Mouse (Mus musculus) liver, adult 2 months (tissue): ENCODE data around the gene Col28a1. TPM values are rescaled to one million over a fixed set of nuclear protein-coding genes. Genes with fewer than 3 reads are reported as not detected.
A peak's percentile ranks its signal among the peaks of the same experiment; 100 is the strongest.

ENCODE experiments used
- DNase-seq: peaks from one replicate; pipeline ENCODE4 v3.0.0-alpha.2; 2011; ENCODE audit warnings: low read depth, low spot score; ENCODE audit errors: extremely low read depth
- H3K27ac ChIP-seq: fragments of 200-500 bp; replicated peaks from 2 replicates; pipeline ENCODE4 v1.5.1; 2012; ENCODE audit warnings: low read depth, mild to moderate bottlenecking, control low read depth, inconsistent platforms, low read length; ENCODE audit not compliant: insufficient read depth
- H3K27me3 ChIP-seq: fragments of 200-500 bp; 2 replicates; pipeline ENCODE4 v1.6.1; 2012; ENCODE audit warnings: mild to moderate bottlenecking, moderate library complexity, low read length, inconsistent platforms; ENCODE audit not compliant: control insufficient read depth, insufficient read depth
- H3K36me3 ChIP-seq: fragments of 200-500 bp; 2 replicates; pipeline ENCODE4 v1.6.1; 2012; ENCODE audit warnings: low read length, inconsistent platforms; ENCODE audit not compliant: control insufficient read depth, insufficient read depth
- H3K4me1 ChIP-seq: fragments of 200-500 bp; 2 replicates; pipeline ENCODE4 v1.6.1; 2011; ENCODE audit warnings: low read length; ENCODE audit not compliant: control insufficient read depth, insufficient read depth
- H3K4me3 ChIP-seq: fragments of 200-500 bp; 2 replicates; pipeline ENCODE4 v1.5.1; 2011; ENCODE audit warnings: low read depth, mild to moderate bottlenecking, control low read depth, low read length, moderate library complexity; ENCODE audit not compliant: insufficient read depth
- H3K79me2 ChIP-seq: fragments of 200-500 bp; 2 replicates; pipeline ENCODE4 v1.6.1; 2012; ENCODE audit warnings: inconsistent platforms, mild to moderate bottlenecking, low read length, moderate library complexity; ENCODE audit not compliant: control insufficient read depth, insufficient read depth
- H3K9ac ChIP-seq: fragments of 200-500 bp; 2 replicates; pipeline ENCODE4 v1.6.1; 2012; ENCODE audit warnings: low read depth, mild to moderate bottlenecking, control low read depth, inconsistent platforms, low read length
- CTCF ChIP-seq: fragments of 200-500 bp; IDR thresholded peaks from 2 replicates; pipeline ENCODE4 v1.5.1; 2011; ENCODE audit warnings: low read depth, low read length, control low read depth
- POLR2A ChIP-seq: fragments of 200-500 bp; IDR thresholded peaks from 2 replicates; pipeline ENCODE4 v1.6.1; 2011; ENCODE audit warnings: low read length, control low read depth; ENCODE audit not compliant: insufficient read depth; ENCODE audit errors: extremely low read depth
- WGBS: fragments of 180-500 bp; shearing (Covaris S2); methylation state at CpG from one replicate; pipeline ENCODE4 v1.1.7; 2018; 5-methylcytosine and 5-hydroxymethylcytosine counted together
- polyA plus RNA-seq: library from polyadenylated mRNA; depleted of rRNA; stranded (reverse); fragments of >200 nt; gene quantifications from 2 replicates; pipeline ENCODE4 v1.2.3, GENCODE M21; 2012; rRNA removed
- total RNA-seq: library from RNA; depleted of rRNA; stranded (reverse); fragments of >200 nt; gene quantifications from 2 replicates; pipeline ENCODE4 v1.2.3, GENCODE M21; 2014; rRNA removed

Gene Col28a1
- total and polyA plus RNA-seq, 2 experiments: under 0.01 TPM; not detected in 1

- WGBS: 85% methylated on average over 5 of the region's 5 CpGs
Measured at GRCm38 (mm10) chr6:7971020-7971760, 221.2 kb downstream of the Col28a1 start.

DNA sequence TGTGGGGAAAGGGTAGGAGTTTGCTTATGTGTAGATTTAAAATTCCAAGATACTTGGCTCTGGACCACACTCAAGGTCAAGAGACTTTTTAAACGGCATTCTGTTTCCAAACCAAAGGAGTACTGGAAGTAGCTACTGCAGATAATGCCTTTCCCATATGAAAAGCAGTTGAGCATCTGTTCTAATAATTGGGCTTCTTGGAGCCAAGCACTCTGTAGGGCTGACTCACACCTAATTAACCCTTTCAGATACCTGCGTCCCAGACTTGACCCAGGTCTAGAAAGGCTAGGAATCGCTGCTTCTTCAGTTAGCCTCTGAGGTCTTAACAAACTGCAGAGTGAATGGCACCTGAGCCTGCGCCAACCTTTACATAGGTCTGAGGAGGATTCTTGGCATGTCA is 223.0 kb downstream of the Col28a1 start:
- WGBS: 90% methylated on average over 4 of the region's 4 CpGs
- Histone ChIP-seq H3K79me2 (no peaks in the 10 kb centered on the region), H3K4me3 (no peak overlapping the region), H3K27ac (no peak overlapping the region), H3K4me1 (no peaks in the 10 kb centered on the region), H3K27me3 (no peaks in the 10 kb centered on the region), H3K9ac (no peak overlapping the region), H3K36me3 (no peaks in the 10 kb centered on the region)
- no peak for TF ChIP-seq POLR2A
- TF ChIP-seq CTCF: no peak
- no peak for DNase-seq

More at GRCm38 (mm10) chr6:7971020-7971760, 221.2 kb downstream of the Col28a1 start:
- no peaks in the 10 kb centered on the region for H3K4me1 ChIP-seq
- no peaks in the 10 kb centered on the region for H3K27me3 ChIP-seq
- H3K4me3 ChIP-seq: no peak overlapping the region
- no peaks in the 10 kb centered on the region for H3K79me2 ChIP-seq
- DNase-seq: no peak
- H3K27ac ChIP-seq: no peak overlapping the region
- no peak overlapping the region for H3K9ac ChIP-seq
- H3K36me3 ChIP-seq: no peaks in the 10 kb centered on the region
- TF ChIP-seq POLR2A: no peak
- TF ChIP-seq CTCF: no peak

DNA sequence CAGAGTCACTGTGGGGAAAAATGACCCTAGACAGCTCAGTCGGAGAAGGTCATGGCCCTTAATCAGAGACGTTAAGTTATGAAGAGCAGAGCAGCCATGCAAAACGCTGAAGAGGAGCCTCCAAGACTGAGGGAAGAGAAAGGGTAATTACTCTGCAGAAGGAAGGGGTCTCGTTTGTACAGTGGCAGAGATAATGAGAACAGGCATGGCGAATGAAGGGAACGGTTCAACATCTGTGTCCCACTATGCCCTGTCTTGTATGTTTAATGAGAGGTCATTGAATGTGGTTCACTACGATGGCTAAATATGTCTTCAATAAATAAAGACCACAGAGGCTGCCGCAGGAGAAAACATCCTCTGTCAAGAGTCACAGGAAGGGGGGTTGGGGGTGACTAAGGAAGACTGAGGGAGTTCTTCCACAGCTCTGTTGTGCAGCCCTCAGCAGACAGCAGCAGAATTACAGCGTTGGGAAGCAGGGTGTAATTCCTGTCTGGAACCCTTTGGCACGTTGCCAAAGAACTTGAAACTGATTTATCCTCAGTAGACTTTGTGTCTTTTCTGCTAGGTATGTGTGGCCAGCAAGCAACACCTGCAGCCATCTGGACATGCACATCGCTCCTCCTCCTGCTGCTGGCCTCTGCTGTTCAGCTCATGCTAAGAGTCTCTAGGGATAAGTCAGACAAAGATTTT is 226.4 kb downstream of the Col28a1 start:
- WGBS: 65% methylated on average over 11 of the region's 11 CpGs
- Histone ChIP-seq H3K4me3 (no peak overlapping the region), H3K79me2 (no peaks in the 10 kb centered on the region), H3K27me3 (no peaks in the 10 kb centered on the region), H3K4me1 (no peaks in the 10 kb centered on the region), H3K36me3 (no peaks in the 10 kb centered on the region), H3K9ac (no peak overlapping the region), H3K27ac (no peak overlapping the region)
- peak; percentile 8 for DNase-seq
- no peak for TF ChIP-seq POLR2A
- no peak for TF ChIP-seq CTCF

DNA sequence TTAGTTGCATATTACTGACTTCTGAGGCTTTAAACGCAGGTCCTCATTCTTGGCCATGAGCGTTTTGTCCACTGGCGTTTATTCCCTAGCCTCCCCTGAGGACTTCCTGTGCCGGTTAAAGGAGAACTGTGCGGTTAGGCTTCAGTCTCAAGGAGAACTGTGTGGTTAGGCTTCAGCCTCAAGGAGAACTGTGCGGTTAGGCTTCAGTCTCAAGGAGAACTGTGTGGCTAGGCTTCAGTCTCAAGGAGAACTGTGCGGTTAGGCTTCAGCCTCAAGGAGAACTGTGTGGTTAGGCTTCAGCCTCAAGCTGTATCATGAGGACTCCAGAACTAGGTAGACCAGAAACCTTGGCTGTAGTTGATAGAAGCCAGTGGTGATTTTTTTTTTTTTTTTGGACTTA is 229.7 kb downstream of the Col28a1 start:
- H3K4me3 ChIP-seq: no peak overlapping the region
- 91% methylated on average over 7 of the region's 7 CpGs for WGBS
- no peaks in the 10 kb centered on the region for H3K36me3 ChIP-seq
- H3K27ac ChIP-seq: no peak overlapping the region
- TF ChIP-seq CTCF: no peak
- no peak for TF ChIP-seq POLR2A
- no peak overlapping the region for H3K9ac ChIP-seq
- H3K27me3 ChIP-seq: no peaks in the 10 kb centered on the region
- no peaks in the 10 kb centered on the region for H3K79me2 ChIP-seq
- no peak for DNase-seq
- no peaks in the 10 kb centered on the region for H3K4me1 ChIP-seq

DNA sequence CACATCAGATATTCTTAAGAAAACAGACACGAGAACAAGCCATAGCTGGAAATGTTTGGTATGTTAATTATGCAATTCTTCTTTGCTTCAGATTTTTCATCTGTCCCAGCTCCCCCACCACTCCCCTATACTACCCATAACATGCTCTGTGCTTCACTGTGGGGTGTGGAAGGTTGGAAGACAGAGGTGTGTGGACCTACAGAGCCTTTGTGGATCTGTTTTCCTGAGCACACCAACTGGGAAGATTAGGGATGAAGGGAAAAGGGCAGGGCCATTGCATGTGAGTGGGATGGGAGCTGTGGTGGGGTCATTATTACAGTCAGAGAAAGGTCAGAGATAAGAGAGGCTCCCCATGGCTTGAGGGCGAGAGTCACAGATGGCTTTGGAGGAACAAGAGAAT is 240.2 kb downstream of the Col28a1 start:
- Histone ChIP-seq H3K27ac (no peak overlapping the region), H3K79me2 (no peaks in the 10 kb centered on the region), H3K4me3 (no peak overlapping the region), H3K27me3 (no peaks in the 10 kb centered on the region), H3K36me3 (no peaks in the 10 kb centered on the region), H3K9ac (no peak overlapping the region), H3K4me1 (no peaks in the 10 kb centered on the region)
- DNase-seq: no peak
- WGBS: 69% methylated on average over 2 of the region's 2 CpGs
- no peak for TF ChIP-seq POLR2A
- TF ChIP-seq CTCF: no peak

- H3K36me3 ChIP-seq: no peaks in the 10 kb centered on the region
- H3K4me3 ChIP-seq: no peak overlapping the region
- no peak for TF ChIP-seq CTCF
- DNase-seq: no peak
- H3K27ac ChIP-seq: no peak overlapping the region
- H3K9ac ChIP-seq: no peak overlapping the region
- H3K27me3 ChIP-seq: no peaks in the 10 kb centered on the region
- no peaks in the 10 kb centered on the region for H3K4me1 ChIP-seq
- no peaks in the 10 kb centered on the region for H3K79me2 ChIP-seq
Measured at GRCm38 (mm10) chr6:7951778-7952177, 240.6 kb downstream of the Col28a1 start.

Other genes starting within 250 kb of the Col28a1 start
- 9.3 and 10.0 TPM in 2 replicates for gene Mios, start 16.6 kb upstream of the Col28a1 start, total RNA-seq
- 1.1 and 1.8 TPM in 2 replicates for gene Mios, start 16.6 kb upstream of the Col28a1 start, polyA plus RNA-seq
- gene Rpa3, start 66.6 kb upstream of the Col28a1 start, total RNA-seq: 13.2 and 17.1 TPM in 2 replicates
- 1.6 and 1.8 TPM in 2 replicates for gene Rpa3, start 66.6 kb upstream of the Col28a1 start, polyA plus RNA-seq
- gene Umad1, start 66.7 kb upstream of the Col28a1 start, total RNA-seq: 17.0 and 17.3 TPM in 2 replicates
- 12.1 and 15.0 TPM in 2 replicates for gene Umad1, start 66.7 kb upstream of the Col28a1 start, polyA plus RNA-seq
- gene Gm45062, start 66.8 kb upstream of the Col28a1 start, total RNA-seq: 2.0 and 2.8 TPM in 2 replicates
- 0.70 TPM in 1 of 2 replicates, not detected in the other for gene Gm45062, start 66.8 kb upstream of the Col28a1 start, polyA plus RNA-seq